Mouse (Mus musculus): ENCODE measurements around the gene Vgll3. TPM values are rescaled to one million over a fixed set of nuclear protein-coding genes. Genes with fewer than 3 reads are reported as not detected.

Gene Vgll3
- polyA plus RNA-seq, 1 experiment from 2014 or later, result 5.8 TPM

DNA sequence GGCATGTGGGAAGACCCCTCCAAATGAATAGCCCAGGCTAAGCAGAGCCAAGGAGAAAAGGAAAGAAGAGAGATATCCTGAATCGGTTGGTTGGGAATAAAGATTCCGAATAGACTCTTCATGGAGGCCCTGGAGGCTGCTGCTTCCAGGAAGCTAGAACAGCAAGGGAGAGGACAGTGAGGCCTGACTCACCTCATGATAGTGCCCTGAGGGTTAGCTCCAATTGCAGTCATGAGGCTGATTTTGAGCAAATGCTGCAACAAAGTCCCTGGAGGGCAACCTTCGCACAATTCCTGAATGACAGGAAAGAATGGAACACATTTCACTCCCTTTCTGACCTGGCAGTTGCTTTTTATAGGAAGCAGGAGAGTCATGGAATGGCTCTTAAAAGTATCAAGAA lies 19.7 kb downstream of the Vgll3 start:
- Histone ChIP-seq H3K27me3 (ENCODE audit: control insufficient read depth, insufficient read depth, low read length) (no peaks in the 10 kb centered on the region), H3K4me3 (replicated peaks; ENCODE audit: low read length) (no peak overlapping the region), H3K4me2 (ENCODE audit: low read depth, low read length) (no peak overlapping the region), H3K27ac (ENCODE audit: low read length) (no peak overlapping the region), H3K9me3 (replicated peaks; ENCODE audit: control insufficient read depth, low read length) (no peaks in the 10 kb centered on the region), H3K9ac (ENCODE audit: low read length) (no peak overlapping the region), H3K4me1 (ENCODE audit: control insufficient read depth, insufficient read depth, low read length) (no peaks in the 10 kb centered on the region), H3K36me3 (ENCODE audit: control insufficient read depth, insufficient read depth, low read length) (no peaks in the 10 kb centered on the region)
- 84% methylated on average over 3 of the region's 3 CpGs for WGBS
- no peak for ATAC-seq (ENCODE audit: insufficient read depth, low FRiP score)

DNA sequence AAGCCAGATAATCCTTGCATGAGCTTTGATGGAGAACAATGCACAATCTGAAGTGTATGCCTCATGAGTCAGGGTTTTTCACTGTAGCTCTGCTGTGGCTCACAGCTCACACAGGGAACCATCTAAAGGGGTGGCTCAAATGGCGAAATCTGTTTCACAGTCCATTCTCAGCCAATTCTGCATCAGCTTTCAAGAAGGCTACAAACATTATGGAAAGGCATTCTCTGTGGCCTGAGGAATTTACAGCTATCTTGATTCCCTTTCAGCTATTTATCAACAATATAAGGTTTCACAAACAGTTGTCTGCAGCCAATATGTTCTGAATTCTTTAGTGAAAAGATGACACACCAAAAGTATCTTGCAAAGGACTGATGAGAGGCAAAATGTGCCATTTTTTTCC lies 35.1 kb downstream of the Vgll3 start:
- 67% methylated on average over 1 of the region's 1 CpGs for WGBS
- Histone ChIP-seq H3K9ac (ENCODE audit: low read length) (no peak overlapping the region), H3K27ac (ENCODE audit: low read length) (no peak overlapping the region), H3K36me3 (ENCODE audit: control insufficient read depth, insufficient read depth, low read length) (no peaks in the 10 kb centered on the region), H3K4me2 (ENCODE audit: low read depth, low read length) (no peak overlapping the region), H3K4me3 (replicated peaks; ENCODE audit: low read length) (no peak overlapping the region), H3K9me3 (replicated peaks; ENCODE audit: control insufficient read depth, low read length) (no peaks in the 10 kb centered on the region), H3K27me3 (ENCODE audit: control insufficient read depth, insufficient read depth, low read length) (no peaks in the 10 kb centered on the region), H3K4me1 (ENCODE audit: control insufficient read depth, insufficient read depth, low read length) (no peaks in the 10 kb centered on the region)
- no peak for ATAC-seq (ENCODE audit: insufficient read depth, low FRiP score)

DNA sequence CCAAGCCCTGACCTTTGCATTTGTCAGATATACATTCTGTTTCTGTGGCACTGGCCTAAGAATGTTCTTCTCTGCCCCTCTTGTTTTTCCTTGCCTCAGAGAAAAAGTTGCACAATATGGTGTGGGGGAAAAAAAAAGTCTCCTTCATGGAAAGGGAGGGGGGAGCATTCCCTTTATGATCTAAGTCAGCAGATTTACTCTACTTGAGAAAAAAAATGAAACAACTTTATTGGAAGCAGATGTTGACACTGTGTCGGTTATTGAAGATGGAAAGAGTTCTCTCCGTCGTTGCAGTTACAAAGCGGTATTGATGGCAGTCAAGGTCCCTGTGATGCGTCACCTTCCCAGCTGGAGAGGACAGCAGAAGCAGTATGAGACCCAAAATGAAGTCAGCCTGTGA lies 49.4 kb downstream of the Vgll3 start:
- H3K9ac ChIP-seq (ENCODE audit: low read length), result no peak overlapping the region
- H3K4me2 ChIP-seq (ENCODE audit: low read depth, low read length), result no peak overlapping the region
- no peak for ATAC-seq (ENCODE audit: insufficient read depth, low FRiP score)

GRCm38 (mm10) chr16:65867927-65868326 lies 52.9 kb downstream of the Vgll3 start:
- H3K36me3 ChIP-seq (ENCODE audit: control insufficient read depth, insufficient read depth, low read length), result no peaks in the 10 kb centered on the region
- no peaks in the 10 kb centered on the region for H3K9me3 ChIP-seq (replicated peaks; ENCODE audit: control insufficient read depth, low read length)
- ATAC-seq (ENCODE audit: insufficient read depth, low FRiP score), result no peak
- H3K27ac ChIP-seq (ENCODE audit: low read length), result no peak overlapping the region
- 37% methylated on average over 2 of the region's 2 CpGs for WGBS
- H3K27me3 ChIP-seq (ENCODE audit: control insufficient read depth, insufficient read depth, low read length), result no peaks in the 10 kb centered on the region
- no peak overlapping the region for H3K9ac ChIP-seq (ENCODE audit: low read length)
- H3K4me1 ChIP-seq (ENCODE audit: control insufficient read depth, insufficient read depth, low read length), result 0 out of 2 replicates have a peak, but pooled peaks cover 3% of the 10 kb centered on the region
- no peak overlapping the region for H3K4me3 ChIP-seq (replicated peaks; ENCODE audit: low read length)
- H3K4me2 ChIP-seq (ENCODE audit: low read depth, low read length), result no peak overlapping the region

More for the DNA sequence above, 49.4 kb downstream of the Vgll3 start:
- 72% methylated on average over 5 of the region's 5 CpGs for WGBS
- H3K4me3 ChIP-seq (replicated peaks; ENCODE audit: low read length), result no peak overlapping the region
- 0 out of 2 replicates have a peak, but pooled peaks cover 3% of the 10 kb centered on the region for H3K4me1 ChIP-seq (ENCODE audit: control insufficient read depth, insufficient read depth, low read length)
- H3K27me3 ChIP-seq (ENCODE audit: control insufficient read depth, insufficient read depth, low read length), result no peaks in the 10 kb centered on the region
- no peaks in the 10 kb centered on the region for H3K9me3 ChIP-seq (replicated peaks; ENCODE audit: control insufficient read depth, low read length)
- no peak overlapping the region for H3K27ac ChIP-seq (ENCODE audit: low read length)
- no peaks in the 10 kb centered on the region for H3K36me3 ChIP-seq (ENCODE audit: control insufficient read depth, insufficient read depth, low read length)

- ATAC-seq (ENCODE audit: insufficient read depth, low FRiP score), result no peak
- H3K36me3 ChIP-seq (ENCODE audit: control insufficient read depth, insufficient read depth, low read length), result no peaks in the 10 kb centered on the region
- no peaks in the 10 kb centered on the region for H3K27me3 ChIP-seq (ENCODE audit: control insufficient read depth, insufficient read depth, low read length)
- H3K4me3 ChIP-seq (replicated peaks; ENCODE audit: low read length), result no peak overlapping the region
- 64% methylated on average over 2 of the region's 2 CpGs for WGBS
- H3K4me2 ChIP-seq (ENCODE audit: low read depth, low read length), result no peak overlapping the region
- no peak overlapping the region for H3K27ac ChIP-seq (ENCODE audit: low read length)
- 0 out of 2 replicates have a peak, but pooled peaks cover 3% of the 10 kb centered on the region for H3K4me1 ChIP-seq (ENCODE audit: control insufficient read depth, insufficient read depth, low read length)
- no peaks in the 10 kb centered on the region for H3K9me3 ChIP-seq (replicated peaks; ENCODE audit: control insufficient read depth, low read length)
- no peak overlapping the region for H3K9ac ChIP-seq (ENCODE audit: low read length)
Observed at GRCm38 (mm10) chr16:65868933-65869332, 53.9 kb downstream of the Vgll3 start.

GRCm38 (mm10) chr16:65888940-65889339 lies 73.9 kb downstream of the Vgll3 start:
- 73% methylated on average over 4 of the region's 4 CpGs for WGBS
- ATAC-seq (ENCODE audit: insufficient read depth, low FRiP score), result no peak

More at GRCm38 (mm10) chr16:65888940-65889339, 73.9 kb downstream of the Vgll3 start:
- H3K4me2 ChIP-seq (ENCODE audit: low read depth, low read length), result no peak overlapping the region
- H3K27me3 ChIP-seq (ENCODE audit: control insufficient read depth, insufficient read depth, low read length), result no peaks in the 10 kb centered on the region
- H3K9me3 ChIP-seq (replicated peaks; ENCODE audit: control insufficient read depth, low read length), result no peaks in the 10 kb centered on the region
- no peaks in the 10 kb centered on the region for H3K36me3 ChIP-seq (ENCODE audit: control insufficient read depth, insufficient read depth, low read length)
- H3K4me1 ChIP-seq (ENCODE audit: control insufficient read depth, insufficient read depth, low read length), result no peaks in the 10 kb centered on the region
- H3K9ac ChIP-seq (ENCODE audit: low read length), result no peak overlapping the region
- no peak overlapping the region for H3K4me3 ChIP-seq (replicated peaks; ENCODE audit: low read length)
- H3K27ac ChIP-seq (ENCODE audit: low read length), result no peak overlapping the region

Measured in stomach, embryonic 16.5 days (tissue).